ENCODE assay signal across 22 mouse cellular contexts in genomic region chr2:72912708-72913457, GRCm38 (mm10).
DNase-seq lines count a peak whose midpoint lies in the region; ATAC-seq and TF ChIP-seq lines count a peak whose summit lies in the region.
"Had no signal": no experiment of that assay in that cellular context is flagged by ENCODE, and none has a peak within 500 bp of the region (broad histone marks: within the 10 kb centered on the region; RNA-seq: fewer than 3 reads in every experiment).

No protein-coding gene starts in this region.

- intact Hi-C loops in heart, postnatal 14 days (cut with DNase I): no loop called here

- H3K9me3 ChIP-seq in midbrain, embryonic 13.5 days: no peaks in the 10 kb centered on the region
- no peaks in the 10 kb centered on the region for H3K9me3 ChIP-seq in midbrain, embryonic 16.5 days (replicated peaks; ENCODE audit: control insufficient read depth, low read length, poor library complexity, severe bottlenecking)
- no peaks in the 10 kb centered on the region for H3K9me3 ChIP-seq in forebrain, embryonic 16.5 days (ENCODE audit: control insufficient read depth, low read length)
- H3K9me3 ChIP-seq: embryonic facial prominence, embryonic 10.5 days; G1E; heart, embryonic 15.5 days; hindbrain, embryonic 15.5 days; lung, embryonic 15.5 days had no signal

- WGBS in midbrain, embryonic 13.5 days: 82% methylated on average over 11 of the region's 11 CpGs
- 67% methylated on average over 11 of the region's 11 CpGs for WGBS in midbrain, embryonic 16.5 days
- 47% methylated on average over 11 of the region's 11 CpGs for WGBS in forebrain, embryonic 16.5 days
- 50% methylated on average over 11 of the region's 11 CpGs for WGBS in small intestine, adult 2 months

- H3K27ac ChIP-seq in midbrain, embryonic 13.5 days: no peak overlapping the region
- no peak overlapping the region for H3K27ac ChIP-seq in midbrain, embryonic 16.5 days (ENCODE audit: low read length)
- peak overlapping the region; percentile 20 for H3K27ac ChIP-seq in forebrain, embryonic 16.5 days (ENCODE audit: low read length)
- H3K27ac ChIP-seq in small intestine, adult 2 months (ENCODE audit: insufficient read depth, low read depth, low read length): peak overlapping the region; percentile 74
- H3K27ac ChIP-seq: embryonic facial prominence, embryonic 10.5 days; gastrocnemius, adult 2 months; heart, embryonic 15.5 days; hindbrain, embryonic 15.5 days; liver, embryonic 14.5 days; lung, embryonic 15.5 days had no signal

- ATAC-seq in midbrain, embryonic 13.5 days: 0 out of 2 replicates have a peak, but pooled peaks have one; percentile 9
- ATAC-seq in midbrain, embryonic 16.5 days: no peak
- peak; percentile 78 for ATAC-seq in forebrain, embryonic 16.5 days
- ATAC-seq in CD4-positive, CD25-positive, alpha-beta regulatory T cell, adult 4 months: no peak
- ATAC-seq: Patski had no signal

- TF ChIP-seq CTCF in small intestine, adult 2 months (IDR thresholded peaks at IDR 0.05; ENCODE audit: extremely low read depth, insufficient read length, insufficient replicate concordance, low read depth, low read length): no peak

- H3K4me2 ChIP-seq in midbrain, embryonic 13.5 days (replicated peaks): no peak overlapping the region
- no peak overlapping the region for H3K4me2 ChIP-seq in midbrain, embryonic 16.5 days (ENCODE audit: low read length)
- no peak overlapping the region for H3K4me2 ChIP-seq in forebrain, embryonic 16.5 days (ENCODE audit: low read length)
- H3K4me2 ChIP-seq: heart, embryonic 15.5 days; hindbrain, embryonic 15.5 days; lung, embryonic 15.5 days had no signal

- no peak for TF ChIP-seq POLR2A in small intestine, adult 2 months (IDR thresholded peaks at IDR 0.05; ENCODE audit: low read depth, low read length)

- H3K4me3 ChIP-seq in midbrain, embryonic 13.5 days (replicated peaks): no peak overlapping the region
- H3K4me3 ChIP-seq in midbrain, embryonic 16.5 days (ENCODE audit: low read depth, low read length): no peak overlapping the region
- H3K4me3 ChIP-seq in forebrain, embryonic 16.5 days (replicated peaks; ENCODE audit: low read length): no peak overlapping the region
- H3K4me3 ChIP-seq in small intestine, adult 2 months (ENCODE audit: low read depth, low read length): no peak overlapping the region
- H3K4me3 ChIP-seq: embryonic facial prominence, embryonic 10.5 days; gastrocnemius, adult 2 months; heart, embryonic 15.5 days; hindbrain, embryonic 15.5 days; lung, embryonic 15.5 days had no signal

- peak; percentile 75 for DNase-seq in heart, adult 11 months
- DNase-seq in heart, postnatal 14 days: no peak
- DNase-seq: adrenal gland, postnatal 36 days; gastrocnemius, adult 2 months; heart, postnatal 4 days; kidney, adult 11 months; kidney, postnatal 4 days; lung, postnatal 4 days; right cerebral cortex, postnatal 25 days had no signal

- no peaks in the 10 kb centered on the region for H3K36me3 ChIP-seq in midbrain, embryonic 13.5 days
- no peaks in the 10 kb centered on the region for H3K36me3 ChIP-seq in midbrain, embryonic 16.5 days (ENCODE audit: control insufficient read depth, insufficient read depth, low read length)
- H3K36me3 ChIP-seq in forebrain, embryonic 16.5 days (ENCODE audit: control insufficient read depth, insufficient read depth): no peaks in the 10 kb centered on the region
- H3K36me3 ChIP-seq in small intestine, adult 2 months (ENCODE audit: control insufficient read depth, insufficient read depth, low read length): no peaks in the 10 kb centered on the region
- H3K36me3 ChIP-seq: embryonic facial prominence, embryonic 10.5 days; G1E; heart, embryonic 15.5 days; hindbrain, embryonic 15.5 days; lung, embryonic 15.5 days had no signal

- H3K9ac ChIP-seq in midbrain, embryonic 13.5 days (replicated peaks): no peak overlapping the region
- no peak overlapping the region for H3K9ac ChIP-seq in midbrain, embryonic 16.5 days (ENCODE audit: low read depth, low read length)
- no peak overlapping the region for H3K9ac ChIP-seq in forebrain, embryonic 16.5 days (replicated peaks; ENCODE audit: low read depth, low read length)
- H3K9ac ChIP-seq: heart, embryonic 15.5 days; hindbrain, embryonic 15.5 days; liver, embryonic 14.5 days; lung, embryonic 15.5 days had no signal

- no peaks in the 10 kb centered on the region for H3K27me3 ChIP-seq in midbrain, embryonic 13.5 days
- H3K27me3 ChIP-seq in midbrain, embryonic 16.5 days (ENCODE audit: control insufficient read depth, insufficient read depth, low read depth, low read length): no peaks in the 10 kb centered on the region
- no peaks in the 10 kb centered on the region for H3K27me3 ChIP-seq in forebrain, embryonic 16.5 days (replicated peaks; ENCODE audit: control insufficient read depth, insufficient read depth, low read length)
- H3K27me3 ChIP-seq in small intestine, adult 2 months (ENCODE audit: control insufficient read depth, insufficient read depth, low read length): no peaks in the 10 kb centered on the region
- H3K27me3 ChIP-seq: CH12.LX; heart, embryonic 15.5 days; hindbrain, embryonic 15.5 days; lung, embryonic 15.5 days had no signal

- H3K4me1 ChIP-seq in midbrain, embryonic 13.5 days (replicated peaks): no peaks in the 10 kb centered on the region
- H3K4me1 ChIP-seq in midbrain, embryonic 16.5 days (ENCODE audit: control insufficient read depth, insufficient read depth, low read length): no peaks in the 10 kb centered on the region
- H3K4me1 ChIP-seq in forebrain, embryonic 16.5 days (replicated peaks; ENCODE audit: control insufficient read depth, insufficient read depth, low read length): peaks cover 14% of the 10 kb centered on the region
- H3K4me1 ChIP-seq in small intestine, adult 2 months (ENCODE audit: control insufficient read depth, insufficient read depth, insufficient read length, low read length): peaks cover 20% of the 10 kb centered on the region; the same call in 1 of the 2 replicates
- H3K4me1 ChIP-seq: hindbrain, embryonic 15.5 days; lung, embryonic 15.5 days had no signal

Comparison
In these comparisons a context has a peak if more than half of its experiments do, and no peak if none do; other contexts are left out.
1. ATAC-seq: peak in midbrain, embryonic 13.5 days (single experiment) and forebrain, embryonic 16.5 days (single experiment); none in midbrain, embryonic 16.5 days (single experiment) and CD4-positive, CD25-positive, alpha-beta regulatory T cell, adult 4 months (single experiment).
2. H3K27ac ChIP-seq: peak in forebrain, embryonic 16.5 days (single experiment) and small intestine, adult 2 months (single experiment); none in midbrain, embryonic 13.5 days (single experiment) and midbrain, embryonic 16.5 days (single experiment).